Mouse (Mus musculus) heart, embryonic 10.5 days (tissue): ENCODE results near the gene Atp2a2. TPM values are rescaled to one million over a fixed set of nuclear protein-coding genes. Genes with fewer than 3 reads are reported as not detected.
A peak's percentile ranks its signal among the peaks of the same experiment; 100 is the strongest.

ENCODE experiments used
- DNase-seq: peaks from one replicate; pipeline ENCODE4 v3.0.0-alpha.2; 2017; ENCODE audit warnings: low spot score
- H3K27ac ChIP-seq: fragments of 300-500 bp; sonication (generic); 2 replicates; pipeline ENCODE4 v1.5.1; 2016; ENCODE audit warnings: mild to moderate bottlenecking
- H3K27me3 ChIP-seq: fragments of 300-500 bp; sonication (generic); 2 replicates; pipeline ENCODE4 v1.6.1; 2016; ENCODE audit warnings: mild to moderate bottlenecking; ENCODE audit not compliant: poor library complexity, insufficient read depth, severe bottlenecking
- H3K36me3 ChIP-seq: fragments of 300-500 bp; sonication (generic); 2 replicates; pipeline ENCODE4 v1.6.1; 2016; ENCODE audit warnings: mild to moderate bottlenecking, moderate library complexity
- H3K4me1 ChIP-seq: fragments of 300-500 bp; sonication (generic); 2 replicates; pipeline ENCODE4 v1.6.1; 2016; ENCODE audit warnings: mild to moderate bottlenecking
- H3K4me3 ChIP-seq: fragments of 300-500 bp; sonication (generic); 2 replicates; pipeline ENCODE4 v1.5.1; 2016; ENCODE audit warnings: mild to moderate bottlenecking, moderate library complexity
- H3K9me3 ChIP-seq: fragments of 300-500 bp; sonication (generic); 2 replicates; pipeline ENCODE4 v1.6.1; 2016; ENCODE audit warnings: mild to moderate bottlenecking, moderate library complexity
- WGBS: fragments of 180-500 bp; shearing (Covaris S2); methylation state at CpG from one replicate; pipeline ENCODE4 v1.1.7; 2016; 5-methylcytosine and 5-hydroxymethylcytosine counted together
- polyA plus RNA-seq: library from polyadenylated mRNA; unstranded; fragments of >200 nt; fragmentation: Nextera tagmentation; extraction: Ambion mirVana; gene quantifications from 2 replicates; pipeline ENCODE4 v1.2.1, GENCODE M21; 2016

Gene Atp2a2
- polyA plus RNA-seq, 1 experiment from 2014 or later, result 205 TPM

DNA sequence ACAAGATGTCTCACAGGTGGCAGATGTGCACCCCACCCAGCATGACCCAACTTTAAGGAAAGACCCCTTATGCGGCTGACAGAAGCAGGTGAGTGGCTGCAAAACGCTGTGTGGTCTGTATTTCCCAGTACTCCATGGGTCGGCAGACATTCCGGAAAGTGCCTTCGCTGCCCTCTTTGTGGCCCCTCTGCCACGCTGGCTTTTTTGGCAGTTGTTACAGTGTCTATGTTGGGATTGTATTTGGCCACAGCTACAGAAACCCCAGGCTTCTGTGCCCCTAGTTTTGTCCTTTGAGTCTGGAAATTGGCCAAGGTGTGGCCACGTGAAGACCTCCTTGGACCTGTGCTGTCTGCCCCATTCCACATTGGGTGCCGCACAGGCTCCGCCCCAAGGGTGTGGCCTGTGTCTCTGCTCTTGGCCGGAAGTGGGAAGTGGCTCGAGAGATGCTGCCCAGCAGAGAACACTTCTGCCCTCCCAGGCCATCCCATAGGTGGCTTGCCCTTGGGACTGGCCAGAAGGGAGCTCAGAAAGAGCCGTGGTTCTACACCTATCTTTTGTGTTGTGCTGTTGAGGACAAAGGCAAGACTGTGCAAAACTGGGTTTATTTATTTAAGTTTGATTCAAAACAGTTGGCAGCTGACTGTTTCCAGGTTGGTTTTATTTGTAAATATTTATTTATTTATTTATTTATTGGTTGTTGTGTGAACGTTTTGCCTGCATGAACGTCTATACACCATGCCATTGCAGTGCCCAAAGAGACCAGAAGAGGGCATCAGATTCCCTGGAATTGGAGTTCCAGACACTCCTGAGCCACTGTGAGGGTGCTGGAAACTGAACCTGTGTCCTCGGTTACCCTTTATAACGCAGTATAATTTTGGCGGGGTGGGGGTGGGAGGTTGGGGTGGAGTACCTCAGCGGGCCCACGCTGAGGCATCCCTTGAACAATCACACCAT is 92.1 kb downstream of the Atp2a2 start:
- H3K27me3 ChIP-seq, result no peaks in the 10 kb centered on the region
- no peaks in the 10 kb centered on the region for H3K9me3 ChIP-seq
- no peaks in the 10 kb centered on the region for H3K4me1 ChIP-seq
- no peak overlapping the region for H3K27ac ChIP-seq
- peaks cover 41% of the 10 kb centered on the region for H3K36me3 ChIP-seq
- DNase-seq, result peak; percentile 75
- 84% methylated on average over 19 of the region's 19 CpGs for WGBS
- no peak overlapping the region for H3K4me3 ChIP-seq

- Histone ChIP-seq H3K9me3 (no peaks in the 10 kb centered on the region), H3K4me3 (no peak overlapping the region), H3K4me1 (peaks cover 5% of the 10 kb centered on the region; the same call in 1 of the 2 replicates), H3K27me3 (no peaks in the 10 kb centered on the region), H3K27ac (no peak overlapping the region), H3K36me3 (peaks cover 77% of the 10 kb centered on the region)
- DNase-seq, result no peak
- WGBS, result 94% methylated on average over 10 of the region's 10 CpGs
Measured at GRCm38 (mm10) chr5:122405537-122405936, 96.5 kb downstream of the Atp2a2 start.

Other genes with a start within 250 kb of the Atp2a2 start
- 2.4 and 3.1 TPM in 2 replicates for gene Tctn1, start 237.8 kb downstream of the Atp2a2 start, polyA plus RNA-seq
- gene Pptc7, start 217.9 kb downstream of the Atp2a2 start, polyA plus RNA-seq, result 9.1 and 9.9 TPM in 2 replicates
- gene Rad9b, start 148.0 kb downstream of the Atp2a2 start, polyA plus RNA-seq, result 7.0 and 8.8 TPM in 2 replicates
- 245 and 246 TPM in 2 replicates for gene Vps29, start 147.9 kb downstream of the Atp2a2 start, polyA plus RNA-seq
- 70.5 and 83.4 TPM in 2 replicates for gene Gpn3, start 130.3 kb downstream of the Atp2a2 start, polyA plus RNA-seq
- gene Fam216a, start 129.9 kb downstream of the Atp2a2 start, polyA plus RNA-seq, result 69.5 and 80.8 TPM in 2 replicates
- gene Arpc3, start 110.3 kb downstream of the Atp2a2 start, polyA plus RNA-seq, result 82.8 and 108 TPM in 2 replicates
- 41.4 and 44.2 TPM in 2 replicates for gene Anapc7, start 80.5 kb downstream of the Atp2a2 start, polyA plus RNA-seq
- gene Ift81, start 112.3 kb upstream of the Atp2a2 start, polyA plus RNA-seq, result 25.2 and 35.2 TPM in 2 replicates
- 0.33 and 0.47 TPM in 2 replicates for gene P2rx7, start 141.7 kb upstream of the Atp2a2 start, polyA plus RNA-seq
- 14.9 and 16.3 TPM in 2 replicates for gene P2rx4, start 205.3 kb upstream of the Atp2a2 start, polyA plus RNA-seq